Mouse (Mus musculus) cerebellum, postnatal 4 days (tissue): ENCODE data around the gene Gng7.
"Not testable (repeated sequence)": the region's sequence is repeated elsewhere in the genome, so short reads cannot be mapped to it uniquely, and the experiment has no call there.

Experiments used
- DNase-seq, 2 experiments: peaks; one replicate each; pipeline ENCODE4 v3.0.0; 2022; ENCODE audit warnings: low spot score in 2 of 2, mixed read lengths in 1 of 2

The Gng7 gene

GRCm38 (mm10) chr10:81014393-81015384 lies at the start of gene Gng7:
Gene Gng7 (minus strand): TSS chr10:81014945.
- DNase-seq = peak; percentile 92 to 97

GRCm38 (mm10) chr10:81064519-81064918 lies 49.8 kb upstream of the Gng7 start:
- not testable (repeated sequence) for DNase-seq

DNA sequence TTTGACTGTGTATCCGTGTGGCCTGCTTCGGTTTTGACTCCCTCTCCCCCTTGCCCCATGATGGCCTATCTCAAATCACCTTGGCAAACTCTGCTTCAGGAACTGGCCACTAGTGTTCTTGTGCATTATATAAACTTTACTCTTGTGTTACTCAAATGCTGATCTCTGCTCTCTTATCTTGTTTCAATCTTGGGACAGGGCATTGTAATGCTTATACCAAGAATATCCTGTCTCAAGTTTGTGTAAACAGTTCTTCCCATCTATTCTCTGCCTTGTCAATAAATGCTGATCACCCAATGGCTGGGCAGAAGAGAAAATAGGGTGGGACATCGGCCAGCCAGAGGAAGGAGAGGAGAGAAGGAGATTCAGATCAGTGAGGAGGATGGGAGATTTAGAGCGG lies 48.0 kb upstream of the Gng7 start:
- DNase-seq = no peak

GRCm38 (mm10) chr10:81059603-81060543 lies 45.1 kb upstream of the Gng7 start, which contains the start of gene Sgta:
Gene Sgta (minus strand): TSS chr10:81060181.
- DNase-seq = peak; percentile 96 to 98

GRCm38 (mm10) chr10:81058896-81059295 lies 44.2 kb upstream of the Gng7 start:
- DNase-seq = no peak

- no peak for DNase-seq
These were observed 42.8 kb upstream of the Gng7 start for GRCm38 (mm10) chr10:81057406-81058130.

DNA sequence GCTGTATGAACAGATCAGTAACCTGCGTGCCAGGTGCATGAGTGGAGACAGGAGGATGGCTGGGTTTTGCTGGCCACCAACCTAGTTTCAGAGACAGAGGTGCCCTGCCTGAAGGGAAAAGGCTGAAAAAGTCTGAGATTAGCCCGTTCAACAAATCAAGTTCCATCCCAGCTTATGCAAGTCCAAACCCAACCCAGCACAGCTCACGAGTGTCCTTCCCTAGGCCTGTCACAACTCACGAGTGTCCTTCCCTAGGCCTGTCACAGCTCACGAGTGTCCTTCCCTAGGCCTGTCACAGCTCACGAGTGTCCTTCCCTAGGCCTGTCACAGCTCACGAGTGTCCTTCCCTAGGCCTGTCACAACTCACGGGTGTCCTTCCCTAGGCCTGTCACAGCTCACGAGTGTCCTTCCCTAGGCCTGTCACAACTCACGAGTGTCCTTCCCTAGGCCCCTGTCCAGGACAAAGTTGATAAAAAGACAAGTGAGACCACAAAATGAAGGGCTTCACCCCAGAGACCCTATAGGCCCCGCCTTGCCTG lies 41.1 kb upstream of the Gng7 start:
- not testable (repeated sequence) for DNase-seq

GRCm38 (mm10) chr10:81055169-81055568 lies 40.4 kb upstream of the Gng7 start:
- no peak for DNase-seq

DNA sequence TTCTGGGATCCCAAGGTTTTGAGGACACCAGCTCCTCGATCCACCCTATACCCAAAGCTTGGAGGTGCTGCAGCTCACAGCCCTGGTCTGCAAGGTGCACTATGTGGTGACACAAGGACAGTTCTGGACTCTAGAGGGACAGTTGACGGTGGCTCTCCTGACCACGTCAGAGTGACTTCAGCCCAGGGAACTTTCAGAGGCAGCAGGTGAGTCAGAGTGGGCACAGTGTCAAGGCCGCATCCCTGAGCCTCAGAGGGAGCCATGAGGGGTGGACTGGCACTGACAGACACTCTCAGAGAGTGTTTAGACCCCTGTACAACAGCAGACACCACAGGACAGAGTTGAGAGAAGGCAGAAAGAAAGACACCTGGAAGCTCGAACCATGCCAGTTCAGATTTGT lies 37.8 kb upstream of the Gng7 start:
- no peak for DNase-seq

- no peak for DNase-seq
These were observed 36.4 kb upstream of the Gng7 start for GRCm38 (mm10) chr10:81051133-81051532.

DNA sequence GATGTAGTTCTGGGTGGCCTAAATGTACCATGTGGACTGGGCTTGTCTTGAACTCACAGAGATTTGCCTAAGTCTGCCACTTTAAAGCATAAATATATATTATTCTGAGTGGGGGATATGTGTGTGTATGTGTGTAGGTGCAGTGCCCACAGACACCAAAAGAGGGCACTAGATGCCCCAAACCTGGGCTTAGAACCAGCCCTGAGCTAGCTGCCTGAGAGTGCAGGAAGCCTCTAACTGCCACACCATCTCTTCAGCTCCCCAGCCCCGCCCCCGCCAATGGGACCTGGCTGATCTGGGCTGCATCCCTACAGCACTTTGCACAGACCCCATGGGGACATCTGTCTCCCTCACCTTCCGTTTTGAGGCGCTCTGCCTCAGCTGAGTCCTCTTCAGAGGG lies 35.9 kb upstream of the Gng7 start:
- no peak for DNase-seq

DNA sequence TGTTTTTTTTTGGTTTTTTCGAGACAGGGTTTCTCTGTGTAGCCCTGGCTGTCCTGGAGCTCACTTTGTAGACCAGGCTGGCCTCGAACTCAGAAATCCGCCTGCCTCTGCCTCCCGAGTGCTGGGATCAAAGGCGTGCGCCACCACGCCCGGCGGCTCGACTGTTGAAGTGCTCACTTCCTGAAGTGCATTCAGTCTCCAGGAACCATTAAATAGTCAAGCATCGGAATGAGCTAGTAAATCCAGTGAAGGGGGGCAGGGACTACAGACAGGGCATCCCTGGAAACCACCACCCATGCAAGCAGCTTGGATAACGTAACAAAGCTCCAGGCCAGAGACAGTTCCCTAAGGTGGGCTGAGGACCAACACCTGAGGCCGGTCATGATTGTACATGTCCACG lies 30.5 kb upstream of the Gng7 start:
- DNase-seq = not testable (repeated sequence)

GRCm38 (mm10) chr10:81041458-81042175 lies 26.9 kb upstream of the Gng7 start:
- peak; percentile 56 to 79 for DNase-seq

DNA sequence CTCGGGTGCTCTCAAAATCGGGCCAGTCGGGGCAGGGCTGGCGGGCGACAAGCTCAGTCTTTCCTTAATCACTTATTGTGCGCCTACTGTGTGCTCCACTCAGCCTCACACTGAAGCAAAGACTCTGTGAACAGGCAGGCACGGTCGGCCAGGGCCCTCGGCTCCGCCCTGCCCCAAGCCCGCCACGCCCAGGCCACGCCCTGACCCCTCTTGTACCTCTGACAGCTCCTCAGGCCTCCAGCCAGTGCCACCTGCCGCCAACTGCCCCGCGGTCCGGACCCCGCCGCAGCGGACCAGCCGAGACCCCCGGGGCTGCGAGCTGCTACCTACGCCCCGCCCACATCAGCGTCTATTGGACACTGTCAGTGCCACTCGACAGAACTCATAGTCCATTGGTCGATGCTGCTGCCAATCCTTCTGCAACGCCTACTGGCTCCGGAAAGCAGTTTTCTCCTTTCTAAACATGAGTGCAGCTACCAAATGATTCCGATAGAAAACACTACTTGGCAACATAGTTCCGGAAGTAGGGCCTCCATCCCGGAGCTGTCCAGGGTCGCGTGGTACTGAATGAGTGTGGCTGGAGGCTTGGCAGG lies 22.3 kb upstream of the Gng7 start, which contains the start of gene Slc39a3:
Gene Slc39a3 (minus strand): TSS at position 439 of the 593 bp plus-strand sequence.
- peak; percentile 99 to 100 for DNase-seq

DNA sequence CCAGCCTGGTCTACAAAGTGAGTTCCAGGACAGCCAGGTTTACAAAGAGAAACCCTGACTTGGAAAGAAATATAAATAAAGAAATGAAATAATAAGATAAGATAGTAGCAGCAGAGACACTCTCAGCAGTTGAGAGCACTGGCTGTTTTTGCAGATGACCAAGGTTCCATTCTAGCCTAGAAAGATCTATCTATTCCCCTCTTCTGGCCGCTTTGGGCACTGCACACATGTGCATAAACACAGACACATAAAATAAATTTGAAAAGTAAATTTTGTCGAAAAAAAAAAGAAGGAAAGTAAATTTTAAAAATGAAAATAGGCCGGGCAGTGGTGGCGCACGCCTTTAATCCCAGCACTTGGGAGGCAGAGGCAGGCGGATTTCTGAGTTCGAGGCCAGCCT lies 21.5 kb upstream of the Gng7 start:
- DNase-seq = no peak

- DNase-seq = no peak
These were observed 18.8 kb upstream of the Gng7 start for GRCm38 (mm10) chr10:81033586-81033985.

GRCm38 (mm10) chr10:81029031-81029430 lies 14.3 kb upstream of the Gng7 start:
- DNase-seq = no peak

DNA sequence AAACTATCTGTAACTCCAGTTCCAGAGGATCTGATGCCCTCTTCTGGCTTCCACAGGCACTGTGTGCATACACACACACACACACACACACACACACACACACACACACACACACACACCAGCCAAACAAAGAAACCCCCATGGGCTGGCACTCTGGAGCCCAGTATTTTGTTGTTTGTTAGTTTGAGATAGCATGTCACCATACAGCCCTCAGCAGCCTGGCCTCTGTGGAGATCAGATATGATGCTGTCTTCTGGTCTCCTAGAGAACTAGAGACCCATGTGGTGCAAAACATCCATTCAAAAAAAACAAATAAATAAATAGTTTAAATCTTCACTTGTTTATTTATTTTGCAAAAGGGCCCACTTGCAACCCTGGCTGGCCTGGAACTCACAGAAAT lies 13.5 kb upstream of the Gng7 start:
- no peak for DNase-seq

- DNase-seq = no peak
These were observed 12.6 kb upstream of the Gng7 start for GRCm38 (mm10) chr10:81027331-81027730.

- DNase-seq = no peak
These were observed 12.1 kb upstream of the Gng7 start for GRCm38 (mm10) chr10:81026857-81027256.
